Mouse (Mus musculus) frontal cortex, postnatal 36 days (tissue): ENCODE results near the gene Xpo5.

Source experiments
- DNase-seq, 2 experiments: peaks; one replicate each; pipeline ENCODE4 v3.0.0; 2022; ENCODE audit warnings: low spot score in 2 of 2

The Xpo5 gene

GRCm38 (mm10) chr17:46202421-46203071 lies at the start of gene Xpo5, which contains the start of gene Polh:
Xpo5 (plus strand) TSS chr17:46202782.
Polh (minus strand) TSS chr17:46202645.
- DNase-seq, result peak; percentile 91 to 92

GRCm38 (mm10) chr17:46152847-46153782 lies 49.5 kb upstream of the Xpo5 start, which contains the start of gene Mad2l1bp:
Mad2l1bp (minus strand) TSS chr17:46153553.
- DNase-seq, result peak; percentile 85 to 88

GRCm38 (mm10) chr17:46154336-46154735 lies 48.2 kb upstream of the Xpo5 start:
- no peak for DNase-seq

GRCm38 (mm10) chr17:46156680-46157079 lies 45.9 kb upstream of the Xpo5 start:
- DNase-seq, result no peak

- no peak for DNase-seq
Measured at GRCm38 (mm10) chr17:46157131-46157530, 45.5 kb upstream of the Xpo5 start.

- no peak for DNase-seq
Measured at GRCm38 (mm10) chr17:46159236-46159635, 43.3 kb upstream of the Xpo5 start.

- peak; percentile 84 to 87 for DNase-seq
Measured at GRCm38 (mm10) chr17:46160090-46160662, 42.4 kb upstream of the Xpo5 start.

GRCm38 (mm10) chr17:46160686-46161085 lies 41.9 kb upstream of the Xpo5 start, which contains the start of gene Gtpbp2:
Gtpbp2 (plus strand) TSS chr17:46161032.
- peak; percentile 94 to 99 for DNase-seq

- no peak for DNase-seq
Measured at GRCm38 (mm10) chr17:46161179-46161578, 41.4 kb upstream of the Xpo5 start.

- DNase-seq, result no peak
Measured at GRCm38 (mm10) chr17:46161710-46162109, 40.9 kb upstream of the Xpo5 start.

- no peak for DNase-seq
Measured at GRCm38 (mm10) chr17:46162551-46162950, 40.0 kb upstream of the Xpo5 start.

GRCm38 (mm10) chr17:46162951-46163421 lies 39.6 kb upstream of the Xpo5 start:
- no peak for DNase-seq

- DNase-seq, result no peak
Measured at GRCm38 (mm10) chr17:46164301-46164700, 38.3 kb upstream of the Xpo5 start.

- DNase-seq, result no peak
Measured at GRCm38 (mm10) chr17:46164791-46165190, 37.8 kb upstream of the Xpo5 start.

- DNase-seq, result no peak
Measured at GRCm38 (mm10) chr17:46165460-46165859, 37.1 kb upstream of the Xpo5 start.

- no peak for DNase-seq
Measured at GRCm38 (mm10) chr17:46166270-46166669, 36.3 kb upstream of the Xpo5 start.

- no peak for DNase-seq
Measured at GRCm38 (mm10) chr17:46167014-46167413, 35.6 kb upstream of the Xpo5 start.

GRCm38 (mm10) chr17:46168318-46168717 lies 34.3 kb upstream of the Xpo5 start:
- DNase-seq, result no peak

- DNase-seq, result no peak
Measured at GRCm38 (mm10) chr17:46168768-46169167, 33.8 kb upstream of the Xpo5 start.

- no peak for DNase-seq
Measured at GRCm38 (mm10) chr17:46170538-46170937, 32.0 kb upstream of the Xpo5 start.

- DNase-seq, result no peak
Measured at GRCm38 (mm10) chr17:46182273-46182672, 20.3 kb upstream of the Xpo5 start.

- no peak for DNase-seq
Measured at GRCm38 (mm10) chr17:46188829-46189228, 13.8 kb upstream of the Xpo5 start.
